Mouse (Mus musculus): Measurements from ENCODE around the gene Ikzf3. TPM values are rescaled to one million over a fixed set of nuclear protein-coding genes. Genes with fewer than 3 reads are reported as not detected.

Ikzf3 gene
- total RNA-seq, 2 experiments from 2014 or later: 0.54 to 0.74 TPM

DNA sequence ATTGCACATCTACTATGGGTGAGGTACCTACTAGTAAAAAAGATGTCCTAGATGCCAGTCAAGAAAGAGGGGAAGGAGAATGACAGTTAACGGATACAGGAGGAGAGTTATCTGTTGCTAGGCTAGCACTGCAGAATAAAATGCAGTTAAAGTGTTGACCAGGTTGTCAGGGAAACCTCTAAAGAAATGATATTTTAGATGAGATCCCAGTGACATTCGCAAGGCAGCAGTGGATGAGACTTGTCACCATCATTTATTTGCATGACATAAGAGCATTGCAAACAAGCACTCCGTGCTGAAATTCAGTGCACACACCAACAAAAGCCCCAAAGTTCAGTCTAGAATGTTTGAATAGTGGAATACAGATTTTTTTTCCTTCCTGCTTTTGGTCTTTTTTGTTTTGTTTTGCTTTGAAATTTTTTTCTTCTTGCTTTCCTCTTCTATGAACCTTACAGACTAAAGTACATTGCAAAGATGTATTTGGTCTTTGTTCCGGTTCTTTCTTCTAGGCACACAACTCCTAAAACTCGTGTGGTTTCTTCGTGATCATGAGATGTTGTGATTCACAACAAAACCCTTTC is 32.4 kb downstream of the Ikzf3 start:
- DNase-seq (ENCODE audit: low spot score in 2 of 2): no peak

GRCm38 (mm10) chr11:98512881-98513280 is 33.0 kb downstream of the Ikzf3 start:
- DNase-seq (ENCODE audit: low spot score in 2 of 2): no peak

- no peak for DNase-seq (ENCODE audit: low spot score in 2 of 2)
These were observed 35.7 kb downstream of the Ikzf3 start for GRCm38 (mm10) chr11:98510125-98510524.

GRCm38 (mm10) chr11:98509434-98509833 is 36.4 kb downstream of the Ikzf3 start:
- DNase-seq (ENCODE audit: low spot score in 2 of 2): peak; percentile 18 to 68

- DNase-seq (ENCODE audit: low spot score in 2 of 2): no peak
These were observed 40.9 kb downstream of the Ikzf3 start for GRCm38 (mm10) chr11:98504926-98505325.

DNA sequence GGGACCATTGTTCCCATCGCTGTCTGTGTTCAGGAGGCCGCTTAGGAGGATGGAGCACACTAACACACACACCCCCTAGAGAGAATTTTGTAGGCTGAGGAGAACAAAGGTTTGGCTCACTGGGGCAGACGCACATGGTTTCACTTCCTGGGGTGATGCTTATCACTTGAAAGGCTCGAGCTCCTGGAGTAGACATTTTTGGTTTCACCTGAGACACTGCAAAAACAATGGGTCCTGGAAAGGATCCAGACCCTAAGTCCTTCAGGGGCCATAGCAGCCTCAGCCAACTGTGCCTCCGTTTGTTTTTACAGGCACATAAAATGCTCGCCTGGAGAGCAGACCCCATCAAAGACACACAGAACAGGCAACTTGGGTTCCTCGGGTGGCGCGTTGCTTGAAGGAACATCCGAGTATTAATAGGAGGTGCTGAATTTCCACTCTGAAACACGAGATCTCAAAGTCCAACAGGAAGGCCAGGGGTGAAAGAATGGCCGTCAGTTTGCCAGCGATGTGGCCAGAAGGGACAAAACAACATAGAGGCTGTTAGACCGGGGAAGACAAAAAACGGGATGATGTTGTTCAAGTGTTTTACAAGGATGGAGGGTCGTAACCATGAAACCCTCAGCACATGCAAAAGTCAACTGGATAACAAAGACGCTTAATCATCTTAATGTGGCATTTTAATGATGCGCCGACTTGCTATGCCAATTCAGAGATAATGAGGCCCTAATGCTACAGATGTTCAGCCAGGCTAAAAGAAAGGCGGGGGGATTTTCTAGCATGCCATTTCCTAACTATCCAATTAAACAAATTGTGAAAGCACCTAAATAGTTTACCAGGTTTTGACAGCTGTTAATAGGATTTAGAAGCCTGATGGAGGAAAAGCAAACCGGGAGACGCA is 48.2 kb downstream of the Ikzf3 start:
- DNase-seq (ENCODE audit: low spot score in 2 of 2): no peak

GRCm38 (mm10) chr11:98495176-98495719 is 50.6 kb downstream of the Ikzf3 start:
- no peak for DNase-seq (ENCODE audit: low spot score in 2 of 2)

DNA sequence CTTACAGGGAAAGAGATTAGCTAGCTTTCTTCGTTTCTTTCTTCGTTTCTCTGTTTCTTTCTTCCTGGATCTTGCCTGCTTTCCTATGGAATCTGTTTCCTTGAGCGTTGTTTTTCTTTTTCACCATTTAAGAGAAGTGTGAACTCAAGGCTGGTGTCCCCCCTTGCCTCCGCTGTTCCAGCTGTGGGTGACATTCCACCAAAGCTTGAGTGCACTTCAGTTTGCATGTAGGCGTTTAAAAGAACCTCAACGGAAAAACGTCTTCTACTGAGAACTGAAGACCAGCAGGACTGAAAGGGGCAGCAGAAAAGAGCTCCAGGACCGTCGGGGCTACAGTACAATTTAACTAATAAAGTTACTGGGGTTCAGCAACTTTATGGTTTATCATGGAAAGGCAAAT is 52.4 kb downstream of the Ikzf3 start:
- no peak for DNase-seq (ENCODE audit: low spot score in 2 of 2)

GRCm38 (mm10) chr11:98492959-98493358 is 52.9 kb downstream of the Ikzf3 start:
- no peak for DNase-seq (ENCODE audit: low spot score in 2 of 2)

GRCm38 (mm10) chr11:98491571-98491970 is 54.3 kb downstream of the Ikzf3 start:
- DNase-seq (ENCODE audit: low spot score in 2 of 2): no peak

DNA sequence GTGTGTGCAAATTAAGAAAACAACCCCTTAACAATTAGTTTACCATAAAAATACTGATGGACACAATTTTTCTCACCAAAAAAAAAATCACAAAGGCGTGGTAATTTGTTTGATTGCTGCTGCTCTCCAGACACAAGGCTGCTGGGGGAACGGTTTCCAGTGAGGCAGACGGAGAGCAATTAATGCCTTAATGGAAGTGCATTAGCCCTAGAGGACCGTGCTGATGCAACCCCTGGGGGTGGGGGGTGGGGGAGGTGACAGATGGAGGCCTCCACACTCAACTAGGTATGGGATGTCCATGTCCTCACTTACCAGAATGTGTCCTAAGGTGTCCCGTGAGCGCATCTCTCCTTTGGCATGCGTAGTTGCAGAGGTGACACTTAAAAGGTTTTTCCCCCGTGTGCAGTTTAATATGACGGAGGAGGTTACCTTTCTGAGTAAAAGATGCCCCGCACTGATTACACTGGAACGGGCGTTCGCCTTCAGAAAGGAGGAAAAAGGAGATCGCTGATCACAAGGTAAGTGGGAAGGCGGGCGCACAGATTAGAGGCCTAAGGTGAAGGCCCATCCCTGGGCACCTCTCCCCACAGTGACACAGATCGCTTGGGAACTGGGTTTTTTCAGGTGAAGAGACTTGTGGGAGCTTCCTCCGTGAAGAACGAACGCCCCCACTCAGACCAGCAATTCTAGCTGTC is 57.1 kb downstream of the Ikzf3 start:
- no peak for DNase-seq (ENCODE audit: low spot score in 2 of 2)

DNA sequence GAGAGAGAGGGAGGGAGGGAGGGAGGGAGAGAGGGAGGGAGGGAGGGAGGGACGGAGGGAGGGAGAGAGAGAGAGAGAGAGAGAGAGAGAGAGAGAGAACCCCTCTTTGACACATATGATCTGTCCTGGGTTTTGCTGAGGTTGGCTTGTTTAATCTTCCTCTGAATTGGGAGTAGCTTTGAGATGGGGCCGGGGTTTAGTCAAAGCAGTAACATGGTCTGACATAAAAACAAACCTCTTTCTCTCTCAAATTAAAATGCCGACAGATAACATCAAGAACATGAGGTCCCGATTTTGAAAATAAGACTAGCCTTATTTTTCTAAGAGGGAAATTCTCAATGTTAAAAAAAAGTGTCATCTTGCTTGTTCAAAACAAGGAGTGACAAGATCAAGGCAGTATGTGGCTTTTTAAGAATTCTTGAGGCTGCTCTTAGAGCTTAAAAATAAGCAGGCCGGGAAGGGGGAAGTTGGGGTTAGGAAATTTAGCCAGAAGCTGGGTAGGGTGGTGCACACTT is 58.2 kb downstream of the Ikzf3 start:
- no peak for DNase-seq (ENCODE audit: low spot score in 2 of 2)

DNA sequence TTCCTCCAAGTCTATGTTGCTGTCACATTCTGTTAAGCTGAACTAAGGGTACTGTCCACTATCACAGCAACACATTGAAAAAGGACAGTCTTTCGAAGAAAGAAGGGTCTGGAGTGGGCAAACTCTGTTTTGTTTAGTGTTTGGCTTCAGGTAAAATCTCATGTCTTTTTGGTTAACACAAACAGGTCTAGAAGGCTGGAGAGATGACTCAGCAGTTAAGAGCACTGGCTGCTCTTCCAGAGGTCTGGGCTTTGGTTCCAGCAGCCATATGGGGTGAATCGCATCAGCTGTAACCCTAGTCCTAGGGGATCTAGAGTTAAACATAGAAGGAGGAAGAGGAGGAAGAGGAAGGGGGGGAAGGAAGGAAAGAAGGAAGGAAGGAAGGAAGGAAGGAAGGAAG is 60.1 kb downstream of the Ikzf3 start:
- DNase-seq (ENCODE audit: low spot score in 2 of 2): no peak

DNA sequence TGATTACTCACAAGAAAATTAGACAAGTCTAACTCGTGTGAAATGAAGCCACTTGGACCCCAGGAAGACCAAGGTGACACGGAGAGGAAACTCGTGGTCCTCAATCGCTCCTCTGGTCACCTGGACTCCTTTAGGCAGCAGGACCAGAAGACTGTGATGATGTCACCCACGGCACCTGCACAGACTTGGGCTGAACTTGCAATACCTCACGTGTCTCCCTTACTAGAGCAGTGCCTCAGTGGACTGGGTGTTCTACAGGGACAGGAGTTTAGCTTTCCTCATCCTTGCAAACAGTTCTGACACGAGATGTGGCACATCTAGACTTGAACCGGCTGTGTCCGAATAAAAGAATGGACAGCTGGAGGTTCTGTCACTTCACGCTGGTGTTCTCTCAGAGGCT is 63.8 kb downstream of the Ikzf3 start:
- DNase-seq (ENCODE audit: low spot score in 2 of 2): no peak

- DNase-seq (ENCODE audit: low spot score in 2 of 2): no peak
These were observed 64.6 kb downstream of the Ikzf3 start for GRCm38 (mm10) chr11:98481231-98481630.

DNA sequence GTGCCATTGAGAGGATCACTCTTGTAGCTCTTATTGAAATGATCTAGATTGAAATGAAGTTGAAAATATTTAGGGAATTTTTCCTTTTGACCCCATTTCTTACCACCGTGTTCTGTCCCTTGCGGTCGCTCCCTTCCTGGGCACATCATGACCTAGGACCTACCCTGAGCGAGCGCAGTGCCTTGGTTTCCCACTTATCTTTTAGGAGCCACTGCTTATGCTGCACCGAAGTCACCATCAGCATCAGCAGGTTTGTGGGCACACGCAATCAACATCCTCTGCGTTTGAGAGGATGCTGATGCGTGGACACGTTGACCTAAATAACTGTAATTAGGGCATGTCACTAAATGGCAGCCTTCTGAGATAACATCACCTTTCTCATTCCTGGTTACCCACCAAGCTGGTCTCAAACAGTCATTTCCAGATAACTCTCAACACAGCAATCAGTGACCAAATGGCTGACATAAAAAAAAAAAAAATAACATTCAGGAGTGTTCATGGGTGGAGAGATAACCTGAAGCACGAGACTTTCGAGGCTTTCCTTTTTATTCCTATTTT is 65.8 kb downstream of the Ikzf3 start:
- DNase-seq (ENCODE audit: low spot score in 2 of 2): no peak

DNA sequence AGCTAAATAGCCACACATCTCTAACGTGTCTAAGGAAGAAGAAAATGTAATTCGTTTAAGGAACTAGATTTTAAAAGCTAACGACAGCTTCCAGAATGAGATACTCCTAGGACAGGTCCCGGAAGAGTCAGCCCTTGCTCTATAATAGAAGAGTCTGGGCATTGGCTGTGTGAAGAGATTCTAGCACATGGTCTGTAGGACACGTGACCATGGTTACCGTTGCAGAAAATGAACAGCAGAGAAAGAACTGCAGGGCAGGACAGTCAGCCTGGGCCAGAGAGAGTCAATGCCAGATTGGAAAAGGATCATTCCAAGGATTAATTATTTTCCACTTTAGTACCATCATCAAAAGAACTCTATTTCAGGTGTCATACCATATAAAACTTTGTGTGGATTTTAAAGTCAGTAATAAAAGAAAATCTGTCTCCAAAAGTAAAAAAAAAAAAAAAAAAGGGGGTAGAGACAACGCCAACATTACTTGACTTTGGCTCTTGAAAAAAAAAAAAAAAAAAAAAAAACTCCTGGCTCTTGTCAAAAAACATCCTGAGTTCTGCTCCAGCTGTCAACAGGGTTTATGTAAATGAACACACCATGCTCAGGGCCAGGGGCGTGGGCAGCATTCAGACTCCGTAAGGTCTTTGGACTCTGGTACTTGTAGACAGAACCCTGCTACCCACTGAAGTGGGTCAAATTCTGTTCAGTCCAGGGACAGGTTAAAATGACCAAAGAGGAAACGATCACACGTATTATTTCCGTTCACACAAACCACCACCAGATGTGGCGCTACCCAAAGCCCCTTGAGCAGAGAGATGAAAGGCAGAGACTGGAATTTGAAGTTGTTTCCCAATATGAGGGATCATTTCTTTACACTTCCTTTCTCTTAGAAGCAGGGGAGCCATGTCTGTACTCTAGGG is 66.5 kb downstream of the Ikzf3 start:
- no peak for DNase-seq (ENCODE audit: low spot score in 2 of 2)

- no peak for DNase-seq (ENCODE audit: low spot score in 2 of 2)
These were observed 68.7 kb downstream of the Ikzf3 start for GRCm38 (mm10) chr11:98477011-98477701.

- no peak for DNase-seq (ENCODE audit: low spot score in 2 of 2)
These were observed 69.4 kb downstream of the Ikzf3 start for GRCm38 (mm10) chr11:98476434-98476807.
